Mouse (Mus musculus): Measurements from ENCODE around the gene Ly6g5c. TPM values are rescaled to one million over a fixed set of nuclear protein-coding genes. Genes with fewer than 3 reads are reported as not detected.

The Ly6g5c gene
- polyA plus RNA-seq, 1 experiment from 2014 or later = not detected

- H3K36me3 ChIP-seq = peaks cover 84% of the 10 kb centered on the region
- H3K27me3 ChIP-seq = no peaks in the 10 kb centered on the region
- no peak overlapping the region for H3K27ac ChIP-seq (replicated peaks)
- H3K4me1 ChIP-seq (replicated peaks) = peaks cover 7% of the 10 kb centered on the region; the same call in 1 of the 2 replicates
- no peak overlapping the region for H3K4me3 ChIP-seq
- no peaks in the 10 kb centered on the region for H3K9me3 ChIP-seq
- 95% methylated on average over 11 of the region's 11 CpGs for WGBS
- no peak for ATAC-seq (ENCODE audit: low read depth)
- no peak overlapping the region for H3K4me2 ChIP-seq
- no peak overlapping the region for H3K9ac ChIP-seq
These were observed 6.9 kb upstream of the Ly6g5c start for GRCm38 (mm10) chr17:35101161-35101560.

- H3K4me1 ChIP-seq (replicated peaks) = peaks cover 8% of the 10 kb centered on the region; the same call in 1 of the 2 replicates
- H3K27ac ChIP-seq (replicated peaks) = no peak overlapping the region
- no peaks in the 10 kb centered on the region for H3K9me3 ChIP-seq
- peaks cover 72% of the 10 kb centered on the region for H3K36me3 ChIP-seq
- 79% methylated on average over 8 of the region's 8 CpGs for WGBS
- ATAC-seq (ENCODE audit: low read depth) = no peak
- H3K4me2 ChIP-seq = no peak overlapping the region
- H3K9ac ChIP-seq = no peak overlapping the region
- no peaks in the 10 kb centered on the region for H3K27me3 ChIP-seq
- H3K4me3 ChIP-seq = no peak overlapping the region
These were observed 5.8 kb upstream of the Ly6g5c start for GRCm38 (mm10) chr17:35102299-35102698.

GRCm38 (mm10) chr17:35103221-35103690 is 4.8 kb upstream of the Ly6g5c start:
- H3K9me3 ChIP-seq = no peaks in the 10 kb centered on the region
- H3K36me3 ChIP-seq = peaks cover 63% of the 10 kb centered on the region
- no peak overlapping the region for H3K9ac ChIP-seq
- no peak overlapping the region for H3K27ac ChIP-seq (replicated peaks)
- peaks cover 8% of the 10 kb centered on the region; the same call in 1 of the 2 replicates for H3K4me1 ChIP-seq (replicated peaks)
- no peak overlapping the region for H3K4me2 ChIP-seq
- no peak for ATAC-seq (ENCODE audit: low read depth)
- no peaks in the 10 kb centered on the region for H3K27me3 ChIP-seq
- 76% methylated on average over 6 of the region's 6 CpGs for WGBS
- no peak overlapping the region for H3K4me3 ChIP-seq

GRCm38 (mm10) chr17:35104079-35104478 is 4.0 kb upstream of the Ly6g5c start:
- H3K9me3 ChIP-seq = no peaks in the 10 kb centered on the region
- peaks cover 54% of the 10 kb centered on the region for H3K36me3 ChIP-seq
- no peak for ATAC-seq (ENCODE audit: low read depth)
- no peak overlapping the region for H3K9ac ChIP-seq
- no peaks in the 10 kb centered on the region for H3K27me3 ChIP-seq
- H3K4me3 ChIP-seq = no peak overlapping the region
- H3K27ac ChIP-seq (replicated peaks) = no peak overlapping the region
- no peak overlapping the region for H3K4me2 ChIP-seq
- WGBS = 90% methylated on average over 7 of the region's 7 CpGs
- peaks cover 8% of the 10 kb centered on the region; the same call in 1 of the 2 replicates for H3K4me1 ChIP-seq (replicated peaks)

GRCm38 (mm10) chr17:35104754-35105153 is 3.3 kb upstream of the Ly6g5c start:
- H3K9ac ChIP-seq = 0 out of 2 replicates have a peak overlapping the region, but pooled peaks have one; percentile 22
- peaks cover 48% of the 10 kb centered on the region for H3K36me3 ChIP-seq
- H3K4me2 ChIP-seq = no peak overlapping the region
- H3K9me3 ChIP-seq = no peaks in the 10 kb centered on the region
- no peaks in the 10 kb centered on the region for H3K27me3 ChIP-seq
- H3K4me3 ChIP-seq = no peak overlapping the region
- 77% methylated on average over 6 of the region's 6 CpGs for WGBS
- H3K27ac ChIP-seq (replicated peaks) = no peak overlapping the region
- ATAC-seq (ENCODE audit: low read depth) = no peak
- H3K4me1 ChIP-seq (replicated peaks) = peaks cover 8% of the 10 kb centered on the region; the same call in 1 of the 2 replicates

GRCm38 (mm10) chr17:35105740-35106389 is 2.2 kb upstream of the Ly6g5c start:
- peaks cover 8% of the 10 kb centered on the region; the same call in 1 of the 2 replicates for H3K4me1 ChIP-seq (replicated peaks)
- H3K4me2 ChIP-seq = peak overlapping the region; percentile 35
- H3K36me3 ChIP-seq = peaks cover 36% of the 10 kb centered on the region
- no peak overlapping the region for H3K27ac ChIP-seq (replicated peaks)
- no peaks in the 10 kb centered on the region for H3K27me3 ChIP-seq
- 31% methylated on average over 13 of the region's 13 CpGs for WGBS
- H3K9ac ChIP-seq = peak overlapping the region; percentile 52; the same call in 1 of the 2 replicates
- ATAC-seq (ENCODE audit: low read depth) = no peak
- no peaks in the 10 kb centered on the region for H3K9me3 ChIP-seq
- no peak overlapping the region for H3K4me3 ChIP-seq

GRCm38 (mm10) chr17:35106522-35106921 is 1.6 kb upstream of the Ly6g5c start:
- Histone ChIP-seq H3K36me3 (peaks cover 30% of the 10 kb centered on the region), H3K9ac (no peak overlapping the region), H3K27ac (replicated peaks) (no peak overlapping the region), H3K9me3 (no peaks in the 10 kb centered on the region), H3K4me3 (no peak overlapping the region), H3K4me1 (replicated peaks) (peaks cover 8% of the 10 kb centered on the region; the same call in 1 of the 2 replicates), H3K4me2 (no peak overlapping the region), H3K27me3 (no peaks in the 10 kb centered on the region)
- 75% methylated on average over 3 of the region's 3 CpGs for WGBS
- no peak for ATAC-seq (ENCODE audit: low read depth)

GRCm38 (mm10) chr17:35111774-35112173 is 3.7 kb downstream of the Ly6g5c start:
- Histone ChIP-seq H3K4me1 (replicated peaks) (no peaks in the 10 kb centered on the region), H3K9ac (no peak overlapping the region), H3K4me2 (no peak overlapping the region), H3K27ac (replicated peaks) (no peak overlapping the region), H3K27me3 (no peaks in the 10 kb centered on the region), H3K9me3 (no peaks in the 10 kb centered on the region), H3K36me3 (peaks cover 29% of the 10 kb centered on the region), H3K4me3 (no peak overlapping the region)
- ATAC-seq (ENCODE audit: low read depth) = no peak
- WGBS = 66% methylated on average over 9 of the region's 9 CpGs

- Histone ChIP-seq H3K4me3 (no peak within 1 kb of the TSS), H3K27ac (replicated peaks) (no peak within 1 kb of the TSS), H3K9me3 (no peaks in the 10 kb centered on the region), H3K4me1 (replicated peaks) (peaks cover 9% of the 10 kb centered on the region), H3K27me3 (no peaks in the 10 kb centered on the region), H3K9ac (no peak within 1 kb of the TSS), H3K4me2 (no peak within 1 kb of the TSS), H3K36me3 (peaks cover 57% of the 10 kb centered on the region)
- ATAC-seq (ENCODE audit: low read depth) = no peak
- 86% methylated on average over 8 of the region's 8 CpGs for WGBS
These were observed 7.3 kb downstream of the Ly6g5c start, which contains the start of gene Ly6g5b for GRCm38 (mm10) chr17:35115046-35116019. Ly6g5b (minus strand) TSS chr17:35115428.

GRCm38 (mm10) chr17:35120745-35121142 is 12.7 kb downstream of the Ly6g5c start:
- H3K36me3 ChIP-seq = peaks cover 54% of the 10 kb centered on the region
- peak overlapping the region; percentile 74 for H3K27ac ChIP-seq (replicated peaks)
- peaks cover 28% of the 10 kb centered on the region for H3K4me1 ChIP-seq (replicated peaks)
- peak overlapping the region; percentile 98 for H3K9ac ChIP-seq
- under 1% methylated on average over 33 of the region's 33 CpGs for WGBS
- ATAC-seq (ENCODE audit: low read depth) = peak; percentile 12; the same call in 1 of the 2 replicates
- H3K27me3 ChIP-seq = no peaks in the 10 kb centered on the region
- H3K4me3 ChIP-seq = peak overlapping the region; percentile 96
- peak overlapping the region; percentile 98 for H3K4me2 ChIP-seq
- no peaks in the 10 kb centered on the region for H3K9me3 ChIP-seq

GRCm38 (mm10) chr17:35121143-35121799 is 13.2 kb downstream of the Ly6g5c start, which contains the start of gene Gpank1:
Gpank1 (plus strand) TSS chr17:35121455.
- no peaks in the 10 kb centered on the region for H3K27me3 ChIP-seq
- peak within 1 kb of the TSS; percentile 96 for H3K4me3 ChIP-seq
- H3K9me3 ChIP-seq = no peaks in the 10 kb centered on the region
- peaks cover 49% of the 10 kb centered on the region for H3K36me3 ChIP-seq
- peak within 1 kb of the TSS; percentile 98 for H3K4me2 ChIP-seq
- peaks cover 33% of the 10 kb centered on the region for H3K4me1 ChIP-seq (replicated peaks)
- peak; percentile 95 for ATAC-seq (ENCODE audit: low read depth)
- peak within 1 kb of the TSS; percentile 98 for H3K9ac ChIP-seq
- peak within 1 kb of the TSS; percentile 95 for H3K27ac ChIP-seq (replicated peaks)
- under 1% methylated on average over 50 of the region's 50 CpGs for WGBS

All from neural tube, embryonic 13.5 days (tissue).